Mouse (Mus musculus): ENCODE results near the gene Zfp628.
"Not testable (repeated sequence)": the region's sequence is repeated elsewhere in the genome, so short reads cannot be mapped to it uniquely, and the experiment has no call there.

Zfp628 gene

DNA sequence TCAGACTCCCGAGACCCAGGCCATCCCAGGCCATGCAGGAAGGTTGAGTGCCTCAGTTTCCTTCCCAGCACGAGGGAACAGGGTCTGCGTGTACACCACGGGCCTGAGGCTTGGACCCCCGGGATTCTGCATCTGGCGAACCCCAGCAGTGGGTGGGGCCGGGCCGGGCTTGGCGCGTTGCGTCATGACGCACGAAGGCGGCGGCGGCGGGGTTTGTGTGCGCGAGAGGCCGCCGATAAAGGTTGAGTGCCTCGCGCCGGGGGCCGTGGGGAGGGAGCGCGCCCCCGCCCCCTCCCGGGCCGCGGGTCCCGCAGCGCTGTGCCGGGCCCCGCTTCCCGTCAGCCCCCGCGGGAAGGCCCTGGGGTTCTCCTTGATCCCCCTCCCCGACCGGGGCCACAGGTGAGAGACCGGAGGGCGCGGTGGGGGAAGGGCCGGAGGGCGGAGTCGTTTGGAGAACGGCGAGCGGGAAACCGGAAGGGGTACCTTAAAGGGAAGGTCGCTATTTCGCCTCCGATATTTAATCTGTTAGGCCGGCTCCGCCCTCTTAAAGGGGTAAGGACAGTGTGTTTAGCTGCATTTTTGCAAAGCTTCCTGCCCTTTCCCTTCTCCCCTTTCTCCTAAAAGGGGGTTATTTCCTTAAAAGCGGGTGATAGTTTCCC, at the start of gene Zfp628:
Gene Zfp628 (plus strand): TSS at position 211 of the 659 bp plus-strand sequence.
- DNase-seq: peak; percentile 91 to 93

DNA sequence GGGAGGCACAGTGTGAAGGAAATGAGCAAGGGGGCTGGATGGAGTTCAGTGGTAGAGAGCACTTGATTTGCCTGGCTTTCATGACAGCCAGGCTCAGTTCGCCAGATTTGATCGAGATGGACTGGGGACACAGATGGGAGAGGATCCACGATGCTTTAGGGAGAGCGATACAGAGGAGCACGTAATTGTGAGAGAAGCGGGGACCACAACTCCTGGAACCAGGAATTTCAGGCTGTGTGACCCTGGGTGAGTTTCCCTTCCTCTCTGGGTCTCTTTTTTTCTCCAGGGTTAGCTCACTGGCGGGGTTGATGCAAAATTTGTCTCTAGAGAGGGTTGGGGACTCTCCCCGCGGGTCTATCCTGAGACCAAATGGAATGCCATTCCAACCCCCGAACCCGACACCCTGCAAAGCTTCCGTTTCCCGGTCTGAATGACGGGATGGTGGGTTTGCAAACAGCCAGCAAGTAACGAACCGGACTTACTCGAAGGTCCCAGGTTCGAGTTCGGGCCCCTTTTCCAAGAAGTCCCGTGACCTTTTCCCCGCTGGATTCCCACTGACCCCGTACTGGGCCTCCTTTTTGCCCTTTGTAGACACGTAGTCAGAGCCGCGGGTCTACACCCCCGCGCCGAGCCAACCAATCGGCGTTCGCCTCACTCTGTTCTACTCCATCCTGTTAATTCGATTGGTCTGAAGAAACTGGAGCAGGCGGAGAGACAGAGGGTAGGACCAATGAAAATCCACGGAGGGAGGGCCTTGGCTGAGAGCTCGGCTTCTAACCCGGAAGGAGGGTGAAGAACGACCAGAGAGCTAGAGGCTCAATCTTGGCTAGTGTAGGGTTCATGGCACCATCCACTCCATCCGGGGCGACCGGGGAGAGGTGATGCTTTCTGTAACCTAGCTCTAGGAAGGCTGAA, 49.2 kb upstream of the Zfp628 start:
- peak; percentile 99 for DNase-seq

DNA sequence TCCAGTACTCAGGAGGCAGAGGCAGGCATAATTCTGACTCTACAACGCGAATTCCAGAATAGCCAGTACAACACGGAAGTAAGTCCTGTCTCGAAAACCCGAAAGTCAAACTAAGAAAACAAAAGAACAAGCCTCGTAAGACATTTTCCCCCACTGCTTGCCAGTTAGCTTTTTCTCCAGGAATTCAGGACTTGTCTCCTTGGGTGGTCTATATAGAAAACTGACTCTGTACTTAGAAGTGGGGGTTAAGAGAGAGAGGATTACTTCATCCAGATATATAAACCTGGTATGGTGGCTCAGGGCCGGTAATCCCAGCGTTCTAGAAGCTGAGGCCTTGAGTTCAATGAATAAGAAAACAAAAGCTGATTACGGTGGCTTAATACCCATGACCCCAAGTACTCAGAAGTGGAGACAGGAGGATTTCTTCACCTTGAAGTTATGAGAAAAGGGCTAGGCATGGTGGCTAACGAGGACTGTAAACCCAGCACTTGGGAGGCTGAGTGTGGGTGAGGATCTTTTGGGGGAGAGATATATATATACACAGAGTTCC, 48.3 kb upstream of the Zfp628 start:
- DNase-seq: no peak

DNA sequence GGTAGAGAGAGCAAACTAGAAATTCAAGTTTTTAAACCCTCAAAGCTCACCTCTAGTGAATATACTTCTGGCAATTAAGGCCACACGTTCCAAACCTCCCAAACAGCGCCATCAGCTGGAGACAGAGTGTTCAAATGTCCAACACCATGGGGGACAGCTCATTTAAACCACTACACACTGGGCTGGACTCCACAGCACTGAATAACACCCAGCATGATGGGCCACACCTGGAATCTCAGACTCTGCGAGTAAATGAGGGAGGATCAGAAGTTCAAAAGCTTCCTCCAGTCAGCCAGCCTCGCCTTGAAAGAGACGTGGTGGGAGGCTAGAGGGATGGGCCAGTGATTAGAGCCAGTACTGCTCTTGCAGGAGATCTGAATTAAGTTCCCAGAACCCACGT, 44.9 kb upstream of the Zfp628 start, which contains the start of gene Isoc2b:
Gene Isoc2b (minus strand): TSS at position 126 of the 400 bp plus-strand sequence.
- no peak for DNase-seq

DNA sequence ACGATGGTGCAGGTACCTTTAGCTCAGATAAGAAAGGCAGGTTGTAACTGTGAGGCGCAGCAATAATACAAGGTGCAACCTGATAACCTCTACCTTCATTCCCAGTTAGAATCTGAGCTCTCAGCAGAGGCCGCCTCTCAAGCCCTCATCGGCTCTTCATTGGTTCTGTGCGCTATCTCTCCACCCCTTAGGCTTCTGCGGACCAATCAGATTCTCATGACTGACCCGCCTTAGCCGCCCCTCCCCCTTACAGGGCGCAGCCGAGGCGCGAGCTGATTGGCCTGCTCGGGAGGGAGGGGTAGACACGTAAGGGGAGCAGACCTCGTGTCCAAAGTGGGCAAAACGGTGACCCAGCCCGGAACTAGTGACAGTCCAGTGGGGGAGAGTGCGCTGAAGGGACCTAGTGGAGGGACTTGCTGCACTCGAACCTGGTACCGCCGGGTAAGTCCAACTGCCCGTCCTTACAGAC, 38.2 kb upstream of the Zfp628 start, which contains the start of gene Isoc2a:
Gene Isoc2a (plus strand): TSS at position 401 of the 469 bp plus-strand sequence.
- peak; percentile 94 to 96 for DNase-seq

DNA sequence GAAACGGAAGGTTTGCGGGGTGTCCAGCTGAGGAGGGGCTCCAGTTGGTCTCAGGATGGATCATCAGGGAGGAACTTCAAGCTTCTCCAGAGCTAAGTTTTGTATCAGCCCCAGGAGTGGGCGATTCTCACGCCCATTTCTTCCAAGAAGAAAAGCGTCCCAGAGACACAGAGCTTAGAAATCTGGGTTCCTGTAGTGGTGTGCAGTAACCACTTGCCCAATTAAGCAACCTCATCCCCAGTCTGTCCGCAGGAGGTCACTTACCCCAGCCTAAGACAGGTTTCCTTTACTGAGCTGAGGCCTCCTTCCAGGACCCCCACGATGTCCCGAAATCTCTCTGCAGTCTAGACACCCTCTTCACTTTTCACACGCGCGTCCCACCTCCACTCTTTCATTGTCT, 37.8 kb upstream of the Zfp628 start:
- no peak for DNase-seq

DNA sequence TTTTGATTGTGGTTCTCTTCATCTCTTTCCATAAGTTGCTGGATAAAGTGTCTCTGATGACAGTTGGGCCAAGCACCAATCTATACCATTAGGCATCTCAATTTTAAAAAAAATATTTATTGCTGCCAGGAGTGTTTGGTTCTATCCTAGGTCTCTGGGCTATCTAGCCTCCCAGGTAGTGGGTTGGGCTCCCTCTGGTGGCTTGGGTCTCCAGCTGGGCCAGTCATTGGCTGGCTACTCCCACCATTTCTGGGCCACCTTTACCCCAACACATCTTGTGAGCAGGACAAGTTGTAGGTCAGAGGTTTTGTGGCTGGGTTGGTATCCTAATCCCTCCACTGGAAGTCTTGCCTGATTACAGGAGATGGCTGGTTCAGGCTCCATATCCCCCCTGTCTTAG, 36.8 kb upstream of the Zfp628 start:
- DNase-seq: peak; percentile 30 to 61

DNA sequence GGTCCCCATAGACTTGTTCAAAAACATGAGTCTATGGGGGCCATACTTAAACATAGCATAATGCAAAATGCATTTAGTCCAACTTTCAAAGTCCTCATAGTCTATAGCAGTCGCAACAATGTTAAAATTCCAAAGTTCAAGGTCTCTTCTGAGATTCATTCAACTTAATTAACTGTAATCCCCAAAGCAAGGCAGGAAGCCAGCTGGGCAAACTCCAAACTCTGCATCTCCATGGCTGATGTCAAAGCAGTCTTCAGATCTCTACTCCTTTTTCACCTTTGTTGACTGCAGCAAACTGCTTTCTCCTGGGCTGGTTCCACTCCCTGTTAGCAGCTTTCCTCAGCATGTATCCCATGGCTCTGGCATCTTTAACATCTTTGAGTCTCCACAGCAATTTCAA, 36.0 kb upstream of the Zfp628 start:
- DNase-seq: not testable (repeated sequence)

DNA sequence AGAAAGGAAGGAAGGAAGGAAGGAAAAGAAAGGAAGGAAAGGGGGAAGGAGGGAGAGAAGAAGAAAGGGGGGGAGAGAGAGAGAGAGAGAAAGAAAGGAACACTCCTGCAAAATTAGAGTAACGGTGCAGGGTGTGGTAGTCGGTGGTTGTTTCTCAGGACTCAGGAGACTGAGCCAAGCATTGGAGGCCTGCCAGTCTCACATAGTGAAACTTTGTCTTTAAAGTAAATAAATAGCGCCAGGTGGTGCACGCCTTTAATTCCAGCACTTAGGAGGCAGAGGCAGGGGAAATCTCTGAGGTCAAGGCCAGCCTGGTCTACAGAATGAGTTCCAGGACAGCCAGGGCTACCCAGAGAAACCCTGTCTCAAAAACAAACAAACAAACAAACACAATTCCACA, 28.3 kb upstream of the Zfp628 start:
- DNase-seq: peak; percentile 51 to 60

DNA sequence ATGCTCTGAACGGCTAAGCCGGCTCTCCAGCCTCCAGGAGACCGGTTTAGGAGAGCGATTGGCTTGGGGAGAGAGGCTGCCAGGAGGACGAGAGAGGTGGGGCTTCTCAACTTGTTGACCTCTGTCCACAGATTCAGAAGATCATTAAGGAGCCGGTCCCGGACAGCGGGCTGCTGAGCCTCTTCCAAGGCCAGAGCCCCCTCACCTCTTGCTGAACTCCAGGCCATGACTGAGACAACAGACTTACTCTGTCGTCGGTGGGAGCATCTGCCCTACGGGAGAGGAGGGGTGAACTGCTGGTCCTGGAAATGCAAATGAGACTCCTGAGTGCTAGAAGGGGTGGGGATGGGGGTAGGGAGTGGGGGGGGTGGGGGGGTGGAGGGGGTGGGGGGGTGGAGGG, 19.8 kb upstream of the Zfp628 start:
- DNase-seq: no peak

DNA sequence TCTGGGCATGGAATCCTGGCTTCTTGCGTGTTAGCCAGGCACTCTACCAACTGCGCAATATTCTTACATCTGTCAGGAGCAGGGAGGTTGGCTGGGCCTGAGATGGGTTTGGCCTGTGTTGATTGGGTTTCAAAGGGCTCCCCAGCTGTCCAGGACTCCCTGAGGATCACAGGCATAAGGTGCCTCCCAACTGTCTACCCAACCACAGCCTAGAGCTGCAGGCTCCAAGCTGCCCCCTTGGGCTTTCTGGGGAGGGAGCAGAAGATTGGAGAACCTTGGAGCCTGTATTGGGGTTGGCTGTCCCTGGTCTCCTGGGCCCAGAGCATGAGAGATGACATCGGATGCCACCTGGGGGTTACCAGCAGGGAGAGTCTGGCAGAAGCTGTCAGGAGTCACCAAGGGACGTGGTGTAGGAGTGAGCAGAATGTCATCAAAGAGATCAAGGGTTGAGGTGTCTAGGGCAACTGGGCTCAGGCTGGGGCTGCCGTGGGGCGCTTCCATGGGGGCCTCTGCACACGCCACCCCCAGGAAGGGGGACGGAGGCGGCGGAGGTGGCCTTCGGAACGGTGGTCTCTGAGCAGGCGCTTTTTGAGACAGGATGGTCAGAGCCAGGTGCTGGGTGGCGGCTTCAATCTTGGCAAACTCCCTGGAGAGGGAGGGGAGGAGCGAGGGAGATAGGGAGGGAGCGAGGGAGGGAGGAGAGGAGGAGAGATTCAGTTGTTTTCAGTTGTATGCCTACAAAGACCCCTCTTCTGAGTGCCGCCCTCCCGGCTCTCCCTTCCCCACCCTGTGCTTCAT, 16.0 kb upstream of the Zfp628 start:
- DNase-seq: no peak

DNA sequence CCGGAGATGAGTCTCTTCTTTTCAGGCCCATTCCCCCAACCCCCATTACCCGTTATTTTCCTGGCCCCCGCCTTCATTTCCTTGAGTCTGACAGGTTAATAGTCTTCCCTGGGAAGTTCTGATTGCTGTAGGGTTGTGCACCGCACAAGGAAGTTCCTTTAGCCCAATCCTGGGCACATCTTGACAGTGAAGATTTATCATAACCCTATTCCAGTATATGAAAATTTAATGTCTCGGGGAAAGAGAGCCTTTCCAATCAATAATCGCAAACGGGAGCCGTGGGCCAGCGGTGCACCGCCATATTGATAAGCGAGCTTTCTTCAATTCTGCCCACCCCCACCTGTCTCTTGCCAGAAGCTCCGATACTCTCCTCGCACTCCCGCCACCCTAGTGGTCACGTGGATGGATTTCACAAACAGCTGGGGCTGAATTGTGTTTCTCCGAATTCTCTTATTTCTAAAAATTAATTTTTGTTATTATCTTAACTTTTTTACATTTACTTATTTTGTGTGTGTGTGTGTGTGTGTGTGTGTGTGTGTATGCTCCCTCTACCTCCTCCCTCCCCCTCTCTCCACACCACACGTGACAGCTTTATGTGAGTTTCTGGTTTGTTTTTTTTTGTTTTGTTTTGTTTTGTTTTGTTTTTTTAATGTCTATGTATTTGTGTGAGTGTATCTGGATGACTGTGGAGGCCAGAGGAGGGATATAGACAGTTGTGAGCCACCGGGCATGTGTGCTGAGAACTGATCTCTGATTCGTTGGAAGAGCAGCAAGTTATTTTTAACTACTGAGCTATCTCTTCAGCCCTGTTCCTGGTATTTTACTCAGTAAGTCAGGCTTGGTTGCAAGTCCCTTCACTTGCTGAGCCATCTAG, 15.1 kb upstream of the Zfp628 start:
- DNase-seq: peak; percentile 38 to 41

DNA sequence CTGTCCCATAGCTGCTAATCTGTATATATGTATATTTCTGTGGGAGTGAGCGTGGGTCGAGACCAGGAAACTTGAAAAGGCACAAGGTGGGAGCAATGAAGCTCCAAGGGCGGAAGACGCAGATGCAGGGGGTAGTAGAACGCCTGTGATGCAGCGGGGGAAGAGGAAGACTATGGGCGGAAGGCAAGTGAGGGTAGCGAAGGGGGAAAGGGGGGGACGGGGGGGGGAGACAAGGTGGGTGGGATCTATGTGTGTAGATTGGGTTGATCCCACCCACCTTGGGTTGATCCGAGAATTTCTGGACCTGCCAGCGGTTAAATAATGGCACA, 14.5 kb upstream of the Zfp628 start:
- no peak for DNase-seq

DNA sequence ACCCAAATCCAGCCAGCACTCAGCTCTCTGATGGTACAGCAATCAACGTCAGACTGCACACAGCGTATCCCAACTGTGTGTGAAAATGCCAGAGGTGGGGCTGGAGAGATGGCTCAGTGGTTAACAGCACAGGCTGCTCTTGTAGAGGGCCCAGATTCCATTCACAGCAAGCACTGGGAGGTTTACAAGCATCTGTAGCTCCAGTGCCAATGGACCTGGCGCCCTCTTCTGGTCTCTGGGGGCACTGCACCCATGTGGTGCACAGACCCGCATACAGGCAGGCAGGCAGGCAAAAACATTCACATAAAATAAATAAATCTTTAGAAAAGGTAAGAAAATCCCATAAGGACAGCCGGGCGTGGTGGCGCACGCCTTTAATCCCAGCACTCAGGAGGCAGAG, 13.8 kb upstream of the Zfp628 start:
- DNase-seq: no peak

DNA sequence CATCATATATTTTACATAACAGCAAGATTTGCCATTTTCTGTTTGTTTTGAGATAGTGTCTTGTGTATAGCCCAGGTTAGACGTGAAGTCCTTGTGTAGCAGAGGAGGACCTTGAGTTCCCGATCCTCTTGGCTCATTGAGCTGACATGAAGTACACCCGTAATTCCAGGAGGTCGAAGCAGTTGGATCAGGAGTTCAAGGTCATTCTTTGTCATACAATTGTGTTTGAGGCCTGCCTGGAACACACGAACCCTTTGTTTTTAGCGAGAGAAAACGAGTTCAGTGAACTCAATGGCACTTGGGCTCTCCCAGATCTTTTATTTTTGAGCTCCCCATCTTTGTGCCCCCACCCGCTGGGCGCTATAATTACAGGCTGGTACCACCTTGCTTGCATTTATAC, 12.6 kb upstream of the Zfp628 start:
- DNase-seq: no peak

DNA sequence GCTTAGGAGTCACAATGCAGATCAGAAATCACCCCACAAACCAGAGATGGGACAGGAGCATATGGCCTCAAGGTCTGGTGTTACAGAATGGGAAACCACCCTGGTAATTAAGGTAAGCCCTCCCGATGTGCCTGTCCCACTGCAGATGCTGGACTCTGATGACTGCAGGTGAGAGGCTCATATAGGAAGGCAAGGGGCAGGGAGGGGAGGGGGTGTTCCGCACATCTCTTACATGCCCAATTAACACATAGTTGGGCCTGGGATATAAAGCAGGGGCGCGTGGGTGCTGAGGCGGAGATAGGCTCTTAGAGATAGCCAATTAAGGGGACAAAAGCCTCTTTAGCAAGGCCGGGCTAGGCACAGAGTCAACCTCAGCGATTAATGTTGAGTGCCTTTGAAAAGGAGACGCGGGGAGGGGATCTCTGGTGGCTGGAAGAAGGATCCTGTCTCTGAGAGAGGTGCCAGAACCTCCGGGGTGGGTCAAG, 8.5 kb upstream of the Zfp628 start, which contains the start of gene Gm36210:
Gene Gm36210 (minus strand): TSS at position 51 of the 485 bp plus-strand sequence.
- no peak for DNase-seq

DNA sequence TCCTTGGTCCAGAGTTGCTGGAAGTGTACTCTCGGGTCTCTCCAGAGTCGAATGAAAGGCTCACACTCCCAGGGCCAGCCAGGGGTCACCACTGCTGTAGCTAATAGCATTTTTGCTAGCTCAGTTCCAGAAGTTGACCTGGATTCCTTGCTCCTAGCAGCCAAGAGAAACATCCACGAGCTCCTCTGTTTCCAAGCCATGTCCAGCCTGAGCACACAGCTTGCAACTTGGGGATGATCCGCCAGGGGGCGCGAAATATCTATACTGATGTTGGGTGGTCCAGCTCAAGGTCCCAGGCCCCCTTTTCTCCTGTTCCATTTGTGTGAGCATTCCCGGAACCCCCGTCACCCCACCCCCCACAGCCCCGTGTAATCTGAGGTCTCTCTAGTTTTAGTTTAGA, 3.5 kb upstream of the Zfp628 start:
- peak; percentile 37 to 51 for DNase-seq

DNA sequence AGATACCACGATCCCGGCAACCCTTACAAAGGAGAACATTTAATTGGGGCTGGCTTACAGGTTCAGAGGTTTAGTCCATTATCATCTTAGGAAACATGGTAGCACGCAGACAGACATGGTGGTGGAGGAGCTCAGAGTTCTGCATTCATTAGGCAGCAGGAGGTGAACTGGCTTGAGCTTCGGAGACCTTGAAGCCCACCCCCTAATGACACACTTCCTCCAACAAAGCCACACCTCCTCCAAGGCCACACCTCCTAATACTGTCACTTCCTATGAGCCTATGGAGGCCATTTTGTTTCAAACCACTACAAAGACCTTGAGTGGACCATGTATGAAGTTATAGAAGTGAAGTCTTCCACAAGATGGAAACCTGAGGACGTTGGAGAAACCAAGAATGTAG, 2.8 kb upstream of the Zfp628 start:
- DNase-seq: no peak

DNA sequence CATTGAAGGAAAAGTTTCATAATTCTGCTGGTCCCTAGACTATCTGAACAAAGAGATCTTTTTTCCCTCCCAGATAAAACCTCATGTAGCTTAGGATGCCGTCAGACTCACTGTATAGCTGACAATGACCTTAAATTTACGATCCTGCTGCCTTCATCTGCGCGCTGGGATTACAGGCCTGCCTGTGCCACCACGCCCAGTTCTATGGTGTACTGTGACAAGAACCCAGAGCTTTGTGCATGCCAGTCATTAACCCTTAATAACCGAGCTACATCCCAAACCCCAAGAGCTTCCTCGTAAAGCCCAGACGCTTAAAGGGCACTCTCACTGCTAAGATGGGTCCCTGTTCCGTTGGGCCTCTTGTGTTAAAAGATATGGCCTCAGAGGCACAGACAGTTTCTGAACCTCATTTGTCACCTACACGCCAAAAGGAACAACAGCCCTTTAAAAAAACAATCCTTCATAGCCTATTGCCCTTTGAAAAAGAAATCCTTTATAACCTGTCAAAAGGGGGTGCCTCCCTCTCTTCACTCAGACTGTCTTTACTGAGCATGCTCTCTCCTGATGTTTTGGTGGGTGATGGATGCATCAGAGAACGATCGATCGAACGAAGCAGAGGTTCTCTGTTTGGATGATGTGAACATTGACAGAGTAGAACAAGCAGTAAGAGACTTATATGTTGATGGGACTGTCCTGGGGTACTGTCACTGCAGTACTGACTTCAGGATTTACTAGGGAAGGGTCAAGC, 826 bp downstream of the Zfp628 start:
- no peak for DNase-seq

DNA sequence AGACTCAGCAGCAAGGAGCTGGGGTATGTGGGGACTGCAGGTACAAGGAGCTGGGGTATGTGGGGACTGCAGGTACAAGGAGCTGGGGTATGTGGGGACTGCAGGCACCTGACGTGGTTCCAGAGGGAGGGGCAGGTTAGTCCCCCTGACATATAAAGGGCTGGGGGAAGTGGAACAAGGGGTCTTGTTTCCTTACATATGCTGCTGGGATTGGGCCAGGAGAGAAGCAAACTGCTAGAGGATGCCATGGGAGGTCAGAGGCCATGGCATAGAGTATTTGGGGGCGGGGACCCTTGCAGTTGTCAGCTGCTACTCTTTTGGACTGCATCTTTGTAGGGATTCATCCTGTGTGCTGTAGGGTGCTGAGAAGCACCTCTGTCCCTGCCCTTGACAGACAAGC, 2.5 kb downstream of the Zfp628 start:
- DNase-seq: no peak

DNA sequence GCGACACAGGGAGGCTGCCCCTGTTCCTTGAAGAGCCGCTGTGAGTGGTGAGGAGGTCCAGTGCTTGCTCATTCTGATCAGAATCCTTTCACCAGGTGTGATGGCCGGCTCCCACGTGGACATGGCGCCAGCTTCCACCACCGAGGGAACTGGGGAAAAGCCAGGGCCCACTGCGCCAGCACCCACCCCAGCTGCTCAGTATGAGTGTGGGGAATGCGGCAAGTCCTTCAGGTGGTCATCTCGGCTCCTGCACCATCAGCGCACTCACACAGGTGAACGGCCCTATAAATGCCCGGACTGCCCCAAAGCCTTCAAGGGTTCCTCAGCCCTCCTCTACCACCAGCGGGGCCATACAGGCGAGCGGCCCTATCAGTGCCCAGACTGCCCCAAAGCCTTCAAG, 3.7 kb downstream of the Zfp628 start:
- no peak for DNase-seq

Data from lung, adult 18-20 months (tissue).